Mouse (Mus musculus) intestine, postnatal 0 days (tissue): ENCODE results near the gene Fam43a. TPM values are rescaled to one million over a fixed set of nuclear protein-coding genes. Genes with fewer than 3 reads are reported as not detected.

Experiments
- ATAC-seq: fragments of 200-750 bp; cut with Nextera tagmentation; 2 replicates; pipeline ENCODE4 v1.8.0; 2017; ENCODE audit warnings: mild to moderate bottlenecking, moderate TSS enrichment, moderate library complexity
- H3K27ac ChIP-seq: fragments of 300-500 bp; sonication (generic); 2 replicates; pipeline ENCODE4 v1.5.1; 2014; ENCODE audit warnings: mild to moderate bottlenecking, low read depth, low read length, moderate library complexity
- H3K27me3 ChIP-seq: fragments of 300-500 bp; sonication (generic); replicated peaks from 2 replicates; pipeline ENCODE4 v1.6.1; 2014; ENCODE audit warnings: low read length, mixed read lengths; ENCODE audit not compliant: control insufficient read depth, insufficient read depth
- H3K36me3 ChIP-seq: fragments of 300-500 bp; sonication (generic); 2 replicates; pipeline ENCODE4 v1.6.1; 2014; ENCODE audit warnings: mild to moderate bottlenecking, moderate library complexity; ENCODE audit not compliant: control insufficient read depth, insufficient read depth
- H3K4me1 ChIP-seq: fragments of 300-500 bp; sonication (generic); replicated peaks from 2 replicates; pipeline ENCODE4 v1.6.1; 2014; ENCODE audit warnings: antibody characterized with exemption, low read length, mixed read lengths; ENCODE audit not compliant: control insufficient read depth, insufficient read depth
- H3K4me2 ChIP-seq: fragments of 300-500 bp; sonication (generic); replicated peaks from 2 replicates; pipeline ENCODE4 v1.6.1; 2014; ENCODE audit warnings: low read depth, mild to moderate bottlenecking, moderate library complexity
- H3K4me3 ChIP-seq: fragments of 300-500 bp; sonication (generic); 2 replicates; pipeline ENCODE4 v1.5.1; 2014; ENCODE audit warnings: low read depth, low read length
- H3K9ac ChIP-seq: fragments of 300-500 bp; sonication (generic); 2 replicates; pipeline ENCODE4 v1.6.1; 2014; ENCODE audit warnings: mild to moderate bottlenecking, low read depth, low read length
- H3K9me3 ChIP-seq: fragments of 300-500 bp; sonication (generic); 2 replicates; pipeline ENCODE4 v1.6.1; 2016; ENCODE audit warnings: mixed run types; ENCODE audit not compliant: control insufficient read depth
- CTCF ChIP-seq: sonication (generic); IDR thresholded peaks from 2 replicates; pipeline ENCODE4 v1.5.1; 2016; ENCODE audit warnings: low read depth, mild to moderate bottlenecking, control low read depth, antibody characterized with exemption, moderate library complexity
- WGBS: fragments of 180-500 bp; shearing (Covaris S2); extraction: QIAGEN DNeasy Blood & Tissue Kit; methylation state at CpG from one replicate; pipeline ENCODE4 v1.1.7; 2014; 5-methylcytosine and 5-hydroxymethylcytosine counted together
- polyA plus RNA-seq: library from polyadenylated mRNA; unstranded; fragments of >200 nt; fragmentation: Nextera tagmentation; extraction: Ambion mirVana; gene quantifications from 2 replicates; pipeline ENCODE4 v1.2.1, GENCODE M21; 2015

Fam43a gene
- polyA plus RNA-seq, 1 experiment from 2014 or later = 5.9 TPM

- WGBS = 22% methylated on average over 7 of the region's 7 CpGs
Measured at GRCm38 (mm10) chr16:30590264-30591209, 9.0 kb upstream of the Fam43a start.

GRCm38 (mm10) chr16:30591990-30592389 lies 7.5 kb upstream of the Fam43a start:
- Histone ChIP-seq H3K27ac (no peak overlapping the region), H3K4me2 (no peak overlapping the region), H3K9ac (no peak overlapping the region), H3K4me3 (no peak overlapping the region), H3K9me3 (no peaks in the 10 kb centered on the region), H3K36me3 (no peaks in the 10 kb centered on the region), H3K27me3 (peaks cover 4% of the 10 kb centered on the region; the same call in 1 of the 2 replicates), H3K4me1 (no peaks in the 10 kb centered on the region)
- peak; percentile 41 for TF ChIP-seq CTCF
- no peak for ATAC-seq
- WGBS = 51% methylated on average over 3 of the region's 3 CpGs

More at GRCm38 (mm10) chr16:30590264-30591209, 9.0 kb upstream of the Fam43a start:
- H3K27ac ChIP-seq = no peak overlapping the region
- no peaks in the 10 kb centered on the region for H3K9me3 ChIP-seq
- 0 out of 2 replicates have a peak, but pooled peaks have one; percentile 3 for TF ChIP-seq CTCF
- ATAC-seq = no peak
- no peak overlapping the region for H3K4me3 ChIP-seq
- no peaks in the 10 kb centered on the region; the same call in 1 of the 2 replicates for H3K36me3 ChIP-seq
- no peak overlapping the region for H3K4me2 ChIP-seq
- 0 out of 2 replicates have a peak, but pooled peaks cover 3% of the 10 kb centered on the region for H3K4me1 ChIP-seq
- H3K27me3 ChIP-seq = no peaks in the 10 kb centered on the region
- no peak overlapping the region for H3K9ac ChIP-seq

GRCm38 (mm10) chr16:30595356-30595755 lies 4.2 kb upstream of the Fam43a start:
- Histone ChIP-seq H3K27me3 (peaks cover 7% of the 10 kb centered on the region; the same call in 1 of the 2 replicates), H3K4me3 (no peak overlapping the region), H3K27ac (no peak overlapping the region), H3K4me2 (no peak overlapping the region), H3K36me3 (no peaks in the 10 kb centered on the region), H3K9ac (no peak overlapping the region), H3K9me3 (no peaks in the 10 kb centered on the region), H3K4me1 (no peaks in the 10 kb centered on the region)
- no peak for TF ChIP-seq CTCF
- ATAC-seq = no peak
- WGBS = 47% methylated on average over 3 of the region's 3 CpGs

GRCm38 (mm10) chr16:30595835-30596557 lies 3.5 kb upstream of the Fam43a start:
- no peak overlapping the region for H3K9ac ChIP-seq
- no peak for ATAC-seq
- no peaks in the 10 kb centered on the region for H3K9me3 ChIP-seq
- peaks cover 13% of the 10 kb centered on the region for H3K27me3 ChIP-seq
- H3K27ac ChIP-seq = no peak overlapping the region
- WGBS = 60% methylated on average over 14 of the region's 14 CpGs
- H3K4me1 ChIP-seq = no peaks in the 10 kb centered on the region
- H3K36me3 ChIP-seq = no peaks in the 10 kb centered on the region
- H3K4me3 ChIP-seq = no peak overlapping the region
- no peak for TF ChIP-seq CTCF
- H3K4me2 ChIP-seq = no peak overlapping the region

- peak; percentile 44 for ATAC-seq
- Histone ChIP-seq H3K27me3 (peaks cover 23% of the 10 kb centered on the region), H3K27ac (no peak overlapping the region), H3K4me3 (peak overlapping the region; percentile 18; the same call in 1 of the 2 replicates), H3K4me1 (no peaks in the 10 kb centered on the region), H3K9me3 (no peaks in the 10 kb centered on the region), H3K9ac (no peak overlapping the region), H3K36me3 (no peaks in the 10 kb centered on the region), H3K4me2 (peak overlapping the region; percentile 57)
- WGBS = 10% methylated on average over 16 of the region's 16 CpGs
- TF ChIP-seq CTCF = peak; percentile 92
Measured at GRCm38 (mm10) chr16:30596959-30597681, 2.4 kb upstream of the Fam43a start.
